Mouse (Mus musculus): Measurements from ENCODE around the gene Sptb.
A peak's percentile ranks its signal among the peaks of the same experiment; 100 is the strongest.

The Sptb gene

GRCm38 (mm10) chr12:76710351-76711100 is at the start of gene Sptb:
Gene Sptb (minus strand): TSS chr12:76710547.
- no peak for DNase-seq (ENCODE audit: low read depth)

DNA sequence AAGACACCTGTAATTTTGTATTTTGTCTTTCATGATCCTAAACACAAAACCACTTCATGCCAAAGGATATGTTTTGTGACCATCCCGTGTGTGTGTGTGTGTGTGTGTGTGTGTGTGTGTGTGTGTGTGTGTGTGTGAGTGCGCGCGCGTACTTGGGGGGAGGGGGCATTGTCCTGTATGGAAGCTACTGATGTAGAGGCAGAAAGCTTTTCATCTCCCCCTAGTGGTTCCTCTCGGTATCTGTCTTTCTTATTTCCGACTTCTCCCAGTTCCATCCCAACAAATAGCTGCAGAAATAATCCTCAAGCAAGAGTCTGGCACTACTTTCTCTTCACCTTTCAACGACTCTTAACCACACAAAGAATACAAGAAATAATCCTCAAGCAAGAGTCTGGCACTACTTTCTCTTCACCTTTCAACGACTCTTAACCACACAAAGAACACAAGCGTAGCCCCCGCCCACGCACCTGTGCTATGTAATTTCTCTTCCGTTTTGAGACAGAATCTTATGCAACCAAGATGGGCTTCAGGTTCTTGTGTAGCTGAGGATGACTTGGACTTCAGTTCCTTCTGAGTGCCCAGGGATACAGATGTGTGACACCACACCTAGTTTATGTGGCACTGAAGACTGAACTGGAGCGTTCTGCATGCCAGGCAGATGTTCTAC is 42.4 kb upstream of the Sptb start:
- no peak for DNase-seq (ENCODE audit: low read depth)

- no peak for DNase-seq (ENCODE audit: low read depth)
Measured at GRCm38 (mm10) chr12:76750866-76751459, 40.6 kb upstream of the Sptb start.

- DNase-seq (ENCODE audit: low read depth) = no peak
Measured at GRCm38 (mm10) chr12:76727955-76728354, 17.6 kb upstream of the Sptb start.

DNA sequence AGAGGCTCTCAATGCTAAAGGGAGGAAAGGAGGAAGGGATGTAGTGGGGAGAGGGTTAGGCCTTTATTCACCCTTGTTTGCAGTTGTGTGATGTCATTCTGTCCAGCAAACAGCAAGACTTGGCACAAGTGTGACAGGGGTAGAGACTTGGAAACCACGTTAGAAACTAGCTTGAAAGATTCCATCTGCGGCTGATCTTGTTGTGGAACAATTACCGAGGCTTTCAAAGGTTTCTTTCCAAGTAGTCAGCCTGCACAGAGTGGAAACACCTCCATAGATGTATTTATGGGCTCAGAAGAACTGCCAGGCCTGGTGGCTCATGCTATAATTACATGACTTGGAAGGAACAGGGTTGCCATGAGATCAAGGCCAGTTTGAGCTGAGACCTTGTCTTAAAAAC is 11.7 kb upstream of the Sptb start:
- DNase-seq (ENCODE audit: low read depth) = no peak

DNA sequence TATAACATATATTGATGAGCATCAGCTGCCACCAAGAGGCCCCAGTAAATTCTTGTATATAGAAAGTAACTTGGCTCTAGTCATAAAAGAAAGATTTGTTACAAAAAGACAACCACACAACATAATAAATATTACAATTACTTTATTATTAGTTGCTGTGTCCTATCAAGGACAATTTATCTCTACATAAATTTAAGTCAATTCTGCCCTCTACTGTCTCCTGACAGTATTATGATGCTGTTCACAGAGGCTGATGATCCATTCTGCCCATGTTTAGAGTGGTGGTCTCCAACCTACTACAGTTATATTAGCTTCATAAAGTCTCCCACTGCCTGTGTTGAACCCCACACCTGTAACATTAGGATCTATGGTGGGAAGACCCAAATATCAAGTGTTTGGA is 10.2 kb upstream of the Sptb start:
- DNase-seq (ENCODE audit: low read depth) = no peak

- no peak for DNase-seq (ENCODE audit: low read depth)
Measured at GRCm38 (mm10) chr12:76718384-76718783, 8.0 kb upstream of the Sptb start.

DNA sequence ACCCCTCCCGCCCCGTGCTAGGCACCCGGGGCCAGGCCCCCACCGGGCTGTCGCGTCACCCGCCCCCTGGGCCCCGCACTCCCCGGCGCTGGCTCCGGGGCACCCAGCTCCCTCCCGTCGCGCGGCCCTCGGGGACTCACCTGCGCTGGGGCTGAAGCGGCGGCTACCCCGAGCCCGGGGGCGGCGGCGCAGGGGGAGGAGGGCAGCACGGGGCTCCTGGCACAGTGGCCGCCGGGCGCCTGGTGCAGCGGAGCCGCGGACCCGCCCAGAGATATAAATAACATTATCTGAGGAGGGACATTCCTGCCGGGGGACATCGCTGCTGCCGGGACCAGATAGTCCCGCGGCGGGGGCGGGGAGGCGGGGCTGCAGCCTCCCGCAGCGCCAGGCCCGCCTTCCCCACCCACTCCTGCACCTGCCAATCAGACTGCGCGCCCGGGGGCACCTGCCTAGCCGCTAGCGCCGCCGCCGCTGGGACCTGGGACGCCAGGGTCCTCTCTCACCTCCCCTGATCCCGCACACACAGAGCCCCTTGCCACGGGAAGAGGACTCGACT is 474 bp downstream of the Sptb start:
- peak; percentile 53 for DNase-seq (ENCODE audit: low read depth)

- no peak for DNase-seq (ENCODE audit: low read depth)
Measured at GRCm38 (mm10) chr12:76708956-76709794, 1.2 kb downstream of the Sptb start.

GRCm38 (mm10) chr12:76708181-76708580 is 2.2 kb downstream of the Sptb start:
- no peak for DNase-seq (ENCODE audit: low read depth)

GRCm38 (mm10) chr12:76696380-76696935 is 13.9 kb downstream of the Sptb start:
- DNase-seq (ENCODE audit: low read depth) = no peak

DNA sequence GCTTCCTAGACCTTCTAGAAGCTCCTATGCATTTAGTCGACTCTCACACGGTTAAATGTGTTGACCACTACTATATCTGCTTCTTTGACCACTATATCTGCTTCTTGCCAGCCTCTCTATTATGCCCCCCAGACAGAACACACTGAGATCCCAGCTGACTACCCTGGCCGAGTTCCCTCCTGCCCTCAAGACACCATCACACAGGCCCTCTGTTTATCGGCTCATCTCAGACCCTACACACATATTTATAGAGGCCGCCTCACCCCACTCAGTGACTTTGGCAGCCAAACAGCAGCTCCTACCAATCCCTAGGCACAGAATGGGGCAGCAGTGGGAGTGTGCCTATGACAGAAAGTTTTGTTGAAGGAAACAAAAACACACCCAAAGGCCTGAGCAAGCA is 14.6 kb downstream of the Sptb start:
- DNase-seq (ENCODE audit: low read depth) = no peak

- DNase-seq (ENCODE audit: low read depth) = no peak
Measured at GRCm38 (mm10) chr12:76694801-76695505, 15.4 kb downstream of the Sptb start.

DNA sequence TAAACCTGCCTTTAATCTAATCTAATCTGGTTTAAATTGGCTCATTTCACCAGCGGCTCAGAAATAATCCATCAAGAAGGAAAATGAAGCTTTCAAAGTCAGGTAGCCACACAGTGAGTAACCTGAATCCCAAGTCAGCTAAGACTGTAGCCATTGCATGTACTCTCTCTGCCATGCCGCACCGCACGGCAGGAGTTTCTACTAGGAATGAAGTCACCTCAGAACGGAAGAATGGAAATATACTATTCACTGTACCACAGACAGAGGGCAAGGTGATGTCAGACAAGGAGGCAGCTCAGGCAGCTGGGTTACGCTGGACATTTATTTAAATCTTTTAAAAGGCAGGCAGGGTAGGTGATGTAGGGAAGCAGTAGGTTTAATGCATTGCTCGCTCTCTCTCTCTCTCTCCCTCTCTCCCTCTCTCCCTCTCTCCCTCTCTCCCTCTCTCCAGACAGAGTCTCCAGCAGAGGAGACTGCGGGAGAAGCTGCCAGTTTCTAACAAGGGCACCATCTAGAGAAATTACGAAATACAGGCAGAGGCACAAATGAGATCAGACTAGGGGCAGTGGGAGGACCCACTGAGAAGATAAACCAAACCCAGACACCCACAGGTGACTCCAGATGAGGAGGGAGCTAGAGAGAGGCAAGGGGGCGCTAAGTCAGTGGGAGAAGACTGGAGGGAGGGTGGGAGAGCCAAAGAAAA is 22.7 kb downstream of the Sptb start:
- no peak for DNase-seq (ENCODE audit: low read depth)

- no peak for DNase-seq (ENCODE audit: low read depth)
Measured at GRCm38 (mm10) chr12:76685647-76686046, 24.7 kb downstream of the Sptb start.

GRCm38 (mm10) chr12:76684493-76684892 is 25.9 kb downstream of the Sptb start:
- no peak for DNase-seq (ENCODE audit: low read depth)

DNA sequence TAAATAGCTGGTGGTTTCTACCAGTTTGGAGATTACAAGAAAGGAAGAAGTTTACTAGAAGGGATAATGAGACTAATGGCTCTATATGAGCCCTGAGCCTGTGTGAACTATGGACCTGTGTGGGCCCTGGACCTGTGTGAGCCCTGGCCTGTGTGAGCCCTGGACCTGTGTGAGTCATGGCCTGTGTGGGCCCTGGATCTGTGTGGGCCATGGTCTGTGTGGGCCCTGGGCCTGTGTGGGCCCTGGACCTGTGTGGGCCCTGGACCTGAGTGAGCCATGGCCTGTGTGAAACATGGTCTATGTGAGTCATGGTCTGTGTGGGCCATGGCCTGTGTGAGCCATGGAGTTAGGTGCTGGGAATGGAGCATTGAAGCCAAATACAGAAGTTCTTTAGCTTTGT is 28.4 kb downstream of the Sptb start:
- no peak for DNase-seq (ENCODE audit: low read depth)

GRCm38 (mm10) chr12:76677068-76677467 is 33.3 kb downstream of the Sptb start:
- DNase-seq (ENCODE audit: low read depth) = no peak

DNA sequence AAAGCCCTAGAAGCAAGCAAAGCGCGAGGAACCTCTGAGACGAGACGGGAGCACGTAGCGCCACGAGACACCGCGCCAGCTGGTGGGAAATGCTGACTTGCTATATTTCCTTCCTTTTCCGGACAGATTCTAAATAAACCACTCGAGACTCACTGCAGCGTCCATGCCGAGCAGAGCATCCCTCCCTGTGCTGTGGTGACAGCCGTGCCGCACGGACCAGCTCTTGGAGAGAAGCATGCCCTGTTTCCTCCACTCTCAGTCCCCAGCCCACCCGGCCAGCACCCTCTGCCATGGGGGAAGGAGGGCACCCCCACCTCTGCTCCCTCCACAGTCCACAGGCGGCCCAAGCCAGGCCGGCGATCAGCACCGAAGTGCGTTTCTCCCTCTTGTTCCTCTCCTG is 33.9 kb downstream of the Sptb start:
- no peak for DNase-seq (ENCODE audit: low read depth)

GRCm38 (mm10) chr12:76675364-76675763 is 35.0 kb downstream of the Sptb start:
- no peak for DNase-seq (ENCODE audit: low read depth)

Measured in c-Kit-positive CD71-negative TER-119-negative erythroid progenitor cells, embryonic 14.5 days (primary cell).